Mouse (Mus musculus) bone marrow, adult 2 months (tissue): ENCODE measurements around the gene Sptbn4.

ENCODE experiments used
- CTCF ChIP-seq: fragments of 200-500 bp; IDR thresholded peaks from 2 replicates; pipeline ENCODE4 v1.5.1; 2011; ENCODE audit warnings: low read length, control low read depth; ENCODE audit not compliant: control insufficient read depth, insufficient read depth
- POLR2A ChIP-seq: fragments of 200-500 bp; IDR thresholded peaks from 2 replicates; pipeline ENCODE4 v1.6.1; 2011; ENCODE audit warnings: low read depth, mild to moderate bottlenecking, control low read depth, low read length, borderline replicate concordance; ENCODE audit not compliant: control insufficient read depth

DNA sequence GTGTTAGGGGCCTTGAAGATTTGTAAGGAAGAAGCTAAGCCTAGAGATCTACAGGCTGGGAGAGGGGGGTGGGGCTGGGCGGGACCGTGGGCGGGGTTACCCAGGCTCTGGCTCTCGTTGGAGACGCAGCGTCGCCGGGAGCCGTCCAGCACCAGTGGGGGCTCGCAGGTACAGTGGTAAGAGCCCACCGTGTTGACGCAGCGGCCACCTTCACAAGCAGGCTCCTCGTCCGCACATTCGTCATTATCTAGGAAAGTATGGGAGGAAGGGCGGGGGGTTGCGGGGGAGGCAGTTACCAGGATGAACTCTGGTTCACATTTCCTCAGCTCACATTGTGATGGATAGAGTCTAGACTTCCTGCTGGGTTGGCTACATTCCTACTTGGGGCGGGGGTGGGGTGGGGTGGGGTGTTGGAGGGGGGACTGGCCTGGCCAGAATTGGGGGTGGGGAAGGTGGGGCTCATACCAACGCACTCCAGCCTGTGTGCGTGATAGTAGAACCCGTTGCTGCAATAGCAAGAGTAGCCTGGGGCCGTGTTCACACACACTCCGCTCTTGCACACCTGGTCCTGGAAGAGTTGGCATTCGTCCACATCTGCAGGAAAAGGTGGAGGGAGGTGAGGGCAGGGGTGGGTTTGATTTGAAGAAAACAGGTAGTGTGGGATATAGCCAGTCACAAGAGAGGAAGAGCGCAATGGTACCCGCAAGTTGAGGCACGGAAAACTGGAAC, 138.5 kb downstream of the Sptbn4 start:
- TF ChIP-seq CTCF (no peak), POLR2A (no peak)
